Mouse (Mus musculus) lung, adult 2 months (tissue): ENCODE results near the gene Slc16a12. TPM values are rescaled to one million over a fixed set of nuclear protein-coding genes. Genes with fewer than 3 reads are reported as not detected.
"Not testable (repeated sequence)": the region's sequence is repeated elsewhere in the genome, so short reads cannot be mapped to it uniquely, and the experiment has no call there.

Experiments
- DNase-seq: peaks from one replicate; pipeline ENCODE4 v3.0.0; 2022
- H3K4me1 ChIP-seq: fragments of 200-500 bp; 2 replicates; pipeline ENCODE4 v1.6.1; 2011; ENCODE audit warnings: low read length; ENCODE audit not compliant: control insufficient read depth, insufficient read depth
- H3K4me3 ChIP-seq: fragments of 200-500 bp; replicated peaks from 2 replicates; pipeline ENCODE3; 2011; ENCODE audit warnings: low read depth, mild to moderate bottlenecking, control low read depth, low read length; ENCODE audit errors: extremely low read depth
- CTCF ChIP-seq: fragments of 200-500 bp; IDR thresholded peaks from 2 replicates; pipeline ENCODE4 v1.5.1; 2011; ENCODE audit warnings: mild to moderate bottlenecking, low read length, control low read depth; ENCODE audit not compliant: insufficient read depth
- POLR2A ChIP-seq: fragments of 200-500 bp; IDR thresholded peaks from 2 replicates; pipeline ENCODE4 v1.6.1; 2011; ENCODE audit warnings: low read depth, mild to moderate bottlenecking, control low read depth, low read length, borderline replicate concordance; ENCODE audit errors: extremely low read depth
- WGBS: fragments of 180-500 bp; shearing (Covaris S2); methylation state at CpG from one replicate; pipeline ENCODE4 v1.1.7; 2018; 5-methylcytosine and 5-hydroxymethylcytosine counted together
- polyA plus RNA-seq: library from polyadenylated mRNA; depleted of rRNA; stranded (reverse); fragments of >200 nt; gene quantifications from 2 replicates; pipeline ENCODE4 v1.2.3, GENCODE M21; 2012

The Slc16a12 gene
- polyA plus RNA-seq, 1 experiment, result 3.8 TPM

DNA sequence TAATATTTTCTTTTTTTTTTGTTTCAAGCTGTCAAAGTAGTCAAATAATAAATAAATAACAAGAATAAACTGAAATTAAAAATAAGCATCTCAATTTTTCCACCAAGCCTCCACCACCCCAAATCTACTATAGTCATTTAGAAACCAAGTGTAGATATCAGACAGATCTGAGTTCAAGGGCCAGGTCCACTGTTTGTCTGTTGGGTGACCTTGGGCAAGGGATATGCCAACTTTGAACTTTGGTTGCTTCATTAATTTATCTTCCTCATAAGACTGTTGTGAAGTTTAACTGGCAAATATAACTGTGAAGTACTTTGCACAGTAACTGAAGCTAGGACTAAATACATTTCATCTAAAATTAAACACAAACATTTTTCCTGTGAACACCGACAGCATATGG, 8.6 kb upstream of the Slc16a12 start:
- no peak overlapping the region for H3K4me3 ChIP-seq
- TF ChIP-seq CTCF, result no peak
- no peak for TF ChIP-seq POLR2A
- 69% methylated on average over 1 of the region's 1 CpGs for WGBS
- H3K4me1 ChIP-seq, result no peaks in the 10 kb centered on the region; the same call in 1 of the 2 replicates
- DNase-seq, result no peak

DNA sequence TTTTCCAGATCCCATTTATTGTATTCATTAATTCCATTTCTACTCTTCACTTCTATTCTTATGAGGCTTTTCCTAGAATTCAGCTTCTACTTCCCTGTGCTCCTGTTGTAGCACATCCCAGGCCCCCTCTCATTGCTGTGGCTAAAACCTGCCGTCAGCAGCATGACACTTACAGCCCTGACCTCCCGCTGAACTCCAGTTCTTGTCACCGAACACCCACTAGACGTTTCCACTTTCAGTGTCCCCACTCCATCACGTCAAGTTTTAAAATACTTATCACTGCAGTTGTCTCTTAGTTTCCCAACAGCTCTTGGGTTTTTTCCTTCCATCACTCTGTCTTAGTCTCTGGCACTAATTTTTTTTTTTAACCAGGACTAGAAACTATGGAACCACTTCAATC, 6.2 kb upstream of the Slc16a12 start:
- no peak for DNase-seq
- Histone ChIP-seq H3K4me3 (no peak overlapping the region), H3K4me1 (no peaks in the 10 kb centered on the region; the same call in 1 of the 2 replicates)
- WGBS, result 27% methylated on average over 5 of the region's 5 CpGs
- TF ChIP-seq POLR2A, result no peak
- no peak for TF ChIP-seq CTCF

DNA sequence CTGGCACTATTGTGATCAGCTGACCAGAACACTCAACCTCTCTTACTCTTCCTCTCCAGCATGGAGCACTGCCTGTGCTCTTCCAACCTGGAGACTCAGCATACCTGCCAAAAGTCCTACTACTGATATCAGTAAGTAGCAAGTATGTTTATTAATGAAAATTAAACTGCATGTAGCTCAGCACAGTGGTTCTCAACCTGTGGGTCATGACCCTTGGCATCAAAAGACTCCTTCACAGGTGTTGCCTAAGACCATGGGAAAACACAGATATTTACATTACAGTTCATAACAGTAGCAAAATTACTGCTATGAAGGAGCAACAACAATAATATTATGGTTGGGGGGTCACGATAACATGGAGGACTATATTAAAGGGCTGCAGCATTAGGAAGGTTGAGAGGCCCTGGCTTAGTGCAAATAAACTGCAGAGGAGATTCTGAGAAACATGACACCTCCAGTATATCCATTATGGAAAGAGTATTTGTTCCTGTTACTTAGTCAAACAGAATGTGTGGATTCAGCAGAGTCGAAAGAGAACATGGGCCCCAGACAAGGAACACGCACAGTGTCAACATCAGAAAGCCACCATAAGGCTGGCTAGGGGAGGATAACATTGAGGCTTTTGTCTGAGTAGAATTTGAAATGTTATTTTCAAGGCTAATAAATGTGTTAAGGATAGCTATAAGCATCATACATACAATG, 5.5 kb upstream of the Slc16a12 start:
- TF ChIP-seq POLR2A (no peak), CTCF (no peak)
- Histone ChIP-seq H3K4me3 (no peak overlapping the region), H3K4me1 (no peaks in the 10 kb centered on the region; the same call in 1 of the 2 replicates)
- 47% methylated on average over 3 of the region's 3 CpGs for WGBS
- DNase-seq, result no peak

DNA sequence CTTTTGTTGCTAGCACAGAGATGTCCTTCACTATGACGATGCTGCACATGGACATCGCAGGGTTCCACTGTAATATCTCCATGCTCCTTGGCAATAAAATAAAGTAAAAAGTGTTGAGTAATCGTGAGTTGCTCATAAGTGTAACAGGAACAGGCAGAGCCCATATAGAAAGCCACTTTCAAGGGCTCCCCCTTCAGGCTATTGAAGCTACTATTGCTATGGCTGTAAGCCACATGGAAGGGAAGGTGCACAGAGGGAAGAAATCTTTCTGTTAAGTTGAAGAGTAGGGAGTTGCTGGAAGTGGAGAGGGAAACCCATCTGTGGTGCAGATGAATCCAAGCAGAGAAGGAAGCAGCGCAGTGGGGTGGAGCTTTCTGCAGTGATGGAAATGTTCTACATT, 4.1 kb upstream of the Slc16a12 start:
- WGBS, result 43% methylated on average over 4 of the region's 4 CpGs
- DNase-seq, result peak; percentile 18
- Histone ChIP-seq H3K4me3 (no peak overlapping the region), H3K4me1 (no peaks in the 10 kb centered on the region; the same call in 1 of the 2 replicates)
- no peak for TF ChIP-seq POLR2A
- no peak for TF ChIP-seq CTCF

DNA sequence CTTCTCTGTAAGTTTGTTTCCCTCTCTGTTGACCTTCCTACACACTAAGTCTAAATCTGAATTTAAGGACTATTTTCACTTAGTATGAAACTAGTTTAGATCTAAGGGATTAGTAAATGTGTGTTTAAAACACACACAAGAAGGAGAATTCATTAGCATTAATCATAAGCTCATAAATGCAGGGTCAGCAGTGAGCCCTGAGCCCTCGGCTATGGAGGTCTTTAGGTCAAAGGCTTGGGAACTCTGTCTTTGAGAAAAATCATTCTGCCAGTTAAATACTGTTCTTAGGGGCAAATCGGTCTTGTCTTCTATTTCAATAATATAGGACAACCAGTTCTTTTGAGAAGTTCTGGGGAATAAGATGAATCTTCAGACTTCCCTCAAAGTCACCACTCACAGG, 1.9 kb upstream of the Slc16a12 start:
- DNase-seq, result no peak
- Histone ChIP-seq H3K4me3 (no peak overlapping the region), H3K4me1 (no peaks in the 10 kb centered on the region; the same call in 1 of the 2 replicates)
- no peak for TF ChIP-seq CTCF
- no peak for TF ChIP-seq POLR2A
- WGBS, result 85% methylated on average over 2 of the region's 2 CpGs

DNA sequence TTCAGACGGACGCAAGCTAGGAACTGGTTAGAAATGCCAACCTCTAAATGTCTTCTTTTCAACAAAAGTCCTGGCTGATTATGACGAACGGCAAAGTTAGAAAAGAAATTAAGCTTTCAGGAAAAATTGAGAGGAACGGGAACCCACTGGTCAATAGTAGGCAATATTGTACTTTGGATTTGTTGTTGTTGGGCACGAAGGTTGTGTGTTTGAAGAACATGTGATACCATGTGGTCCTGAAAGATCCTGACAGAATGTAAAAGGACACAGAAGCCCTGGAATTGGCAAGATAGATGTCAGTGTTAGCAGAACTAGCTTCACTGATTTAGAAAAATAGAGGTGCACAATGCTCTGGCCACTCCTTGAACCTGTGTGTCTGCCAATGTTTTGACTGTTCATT, 880 bp upstream of the Slc16a12 start:
- not testable (repeated sequence) for H3K4me1 ChIP-seq, H3K4me3 ChIP-seq, DNase-seq
- WGBS, result 86% methylated on average over 6 of the region's 6 CpGs

DNA sequence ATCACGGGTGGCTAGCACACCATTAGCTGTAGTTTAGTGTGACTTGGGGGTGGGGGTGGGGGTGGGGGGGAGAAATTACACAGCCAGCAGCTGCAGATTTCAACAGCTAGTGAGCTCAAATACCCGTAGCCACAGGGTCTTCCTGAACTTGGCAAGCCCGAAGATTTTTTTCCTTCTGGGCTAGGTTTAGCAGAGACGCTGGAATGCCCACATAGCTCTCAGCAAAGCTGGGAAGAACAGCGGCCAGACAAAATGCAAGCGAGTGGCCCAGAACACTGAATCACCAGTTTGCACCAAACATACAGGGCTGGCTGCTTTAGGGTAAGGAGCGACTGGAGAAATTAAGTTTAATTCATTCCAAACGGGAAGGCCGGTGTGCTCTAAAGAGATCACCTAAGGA, 888 bp downstream of the Slc16a12 start:
- TF ChIP-seq CTCF, result no peak
- TF ChIP-seq POLR2A, result no peak
- peak overlapping the region; percentile 60 for H3K4me3 ChIP-seq
- no peaks in the 10 kb centered on the region for H3K4me1 ChIP-seq
- no peak for DNase-seq
- 15% methylated on average over 9 of the region's 9 CpGs for WGBS

DNA sequence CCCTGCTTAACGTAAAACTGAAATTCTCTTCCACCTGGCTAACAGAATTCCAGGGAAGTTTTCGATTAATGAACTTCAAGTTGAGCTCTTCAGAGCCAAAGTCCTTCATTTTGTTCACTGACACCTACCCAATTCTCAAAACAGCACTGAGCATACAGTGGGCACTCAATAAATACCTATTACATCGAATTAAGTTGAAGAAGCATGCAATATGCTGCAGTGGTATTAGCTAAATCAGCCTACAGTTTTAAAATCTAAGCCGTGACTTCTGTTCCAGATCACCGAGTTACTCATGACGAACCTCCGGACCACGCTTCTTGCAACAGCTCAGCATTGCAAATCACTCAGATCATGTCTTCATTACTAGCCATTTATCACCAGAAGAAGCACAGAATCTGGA, 2.1 kb downstream of the Slc16a12 start:
- Histone ChIP-seq H3K4me1 (no peaks in the 10 kb centered on the region), H3K4me3 (no peak overlapping the region)
- 74% methylated on average over 8 of the region's 8 CpGs for WGBS
- TF ChIP-seq CTCF (no peak), POLR2A (no peak)
- DNase-seq, result no peak

DNA sequence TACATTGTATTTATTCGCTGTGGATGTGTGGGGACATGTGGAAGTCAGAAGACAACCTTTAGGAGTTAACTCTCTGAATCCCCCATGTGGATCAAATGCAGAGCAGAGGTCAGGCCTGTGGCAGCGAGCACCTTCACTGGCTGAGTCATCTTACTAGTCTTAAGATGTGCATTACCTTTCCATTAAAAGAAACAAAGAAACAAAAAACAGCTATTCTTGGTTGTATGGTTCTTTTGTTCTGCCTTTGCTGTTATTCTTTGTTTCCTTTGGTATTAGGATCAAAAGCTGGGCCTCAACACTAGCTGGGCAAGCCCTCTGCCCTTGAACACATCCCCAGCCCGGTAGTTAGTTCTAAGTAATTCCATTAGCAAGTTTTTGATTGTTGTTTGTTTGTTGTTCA, 9.2 kb downstream of the Slc16a12 start:
- TF ChIP-seq POLR2A (no peak), CTCF (no peak)
- no peak for DNase-seq
- H3K4me1 ChIP-seq, result no peaks in the 10 kb centered on the region; the same call in none of the 2 replicates
- 78% methylated on average over 3 of the region's 3 CpGs for WGBS
- H3K4me3 ChIP-seq, result no peak overlapping the region

DNA sequence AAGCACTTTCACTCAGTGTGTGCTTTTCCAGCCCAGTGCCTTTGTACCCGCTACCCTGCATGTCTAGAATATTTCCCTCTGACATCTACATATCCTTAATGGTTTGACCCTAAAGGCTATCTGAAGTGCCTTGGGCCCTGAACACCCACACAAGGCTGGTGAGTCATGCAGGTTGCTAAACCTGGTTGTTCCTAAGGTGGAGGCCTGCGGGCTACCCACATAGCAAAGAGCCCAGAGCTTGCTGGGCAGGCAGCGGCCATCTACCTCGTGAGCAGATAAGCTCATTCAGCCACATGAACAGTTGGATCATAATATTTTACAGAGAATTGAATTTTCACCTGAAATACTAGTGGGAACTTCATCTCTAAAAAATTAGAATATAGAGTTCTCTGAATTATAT, 11.2 kb downstream of the Slc16a12 start:
- H3K4me3 ChIP-seq, result no peak overlapping the region
- no peak for TF ChIP-seq CTCF
- no peak for TF ChIP-seq POLR2A
- no peaks in the 10 kb centered on the region; the same call in none of the 2 replicates for H3K4me1 ChIP-seq
- no peak for DNase-seq
- 82% methylated on average over 4 of the region's 4 CpGs for WGBS
